Mouse (Mus musculus): ENCODE results near the gene Olfr1076.
"Not testable (repeated sequence)": the region's sequence is repeated elsewhere in the genome, so short reads cannot be mapped to it uniquely, and the experiment has no call there.

Olfr1076 gene

GRCm38 (mm10) chr2:86508161-86508560, at the start of gene Olfr1076:
Olfr1076 (plus strand) TSS chr2:86508461.
- no peak for ATAC-seq (ENCODE audit: insufficient number of reproducible peaks, low FRiP score, low TSS enrichment)

GRCm38 (mm10) chr2:86460434-86460833, 47.8 kb upstream of the Olfr1076 start:
- no peak for ATAC-seq (ENCODE audit: insufficient number of reproducible peaks, low FRiP score, low TSS enrichment)

GRCm38 (mm10) chr2:86464442-86465109, 43.7 kb upstream of the Olfr1076 start:
- no peak for ATAC-seq (ENCODE audit: insufficient number of reproducible peaks, low FRiP score, low TSS enrichment)

- no peak for ATAC-seq (ENCODE audit: insufficient number of reproducible peaks, low FRiP score, low TSS enrichment)
These were observed 21.0 kb upstream of the Olfr1076 start, which contains the start of gene Olfr228 for GRCm38 (mm10) chr2:86487286-86487685. Olfr228 (minus strand) TSS chr2:86487386.

GRCm38 (mm10) chr2:86530991-86531390, 22.7 kb downstream of the Olfr1076 start:
- ATAC-seq (ENCODE audit: insufficient number of reproducible peaks, low FRiP score, low TSS enrichment): no peak

- ATAC-seq (ENCODE audit: insufficient number of reproducible peaks, low FRiP score, low TSS enrichment): no peak
These were observed 34.1 kb downstream of the Olfr1076 start, which contains the start of gene Olfr1079 for GRCm38 (mm10) chr2:86542380-86542779. Olfr1079 (minus strand) TSS chr2:86542480.

GRCm38 (mm10) chr2:86558135-86558534, 49.9 kb downstream of the Olfr1076 start, which contains the start of gene Olfr1080:
Olfr1080 (minus strand) TSS chr2:86558235.
- not testable (repeated sequence) for ATAC-seq (ENCODE audit: insufficient number of reproducible peaks, low FRiP score, low TSS enrichment)

Measured in cerebellum, adult (tissue).